Mouse (Mus musculus) liver, embryonic 16.5 days (tissue): ENCODE measurements at regions not wholly inside any gene's neighbourhood (a gene's known extent, or its start where the extent isn't known, plus 50 kb on each side); places are given as distances from the start of the nearest gene placed in this dataset.

Experiments used
- ATAC-seq: fragments of 200-750 bp; cut with Nextera tagmentation; 2 replicates; pipeline ENCODE4 v1.8.0; 2017; ENCODE audit warnings: low read depth, mild to moderate bottlenecking, moderate number of reproducible peaks, moderate library complexity
- H3K27ac ChIP-seq: fragments of 300-500 bp; sonication (generic); 2 replicates; pipeline ENCODE4 v1.5.1; 2014; ENCODE audit warnings: mild to moderate bottlenecking, low read length
- H3K27me3 ChIP-seq: fragments of 300-500 bp; sonication (generic); 2 replicates; pipeline ENCODE4 v1.6.1; 2014; ENCODE audit warnings: low read depth, low read length, mixed read lengths; ENCODE audit not compliant: control insufficient read depth, insufficient read depth
- H3K36me3 ChIP-seq: fragments of 300-500 bp; sonication (generic); 2 replicates; pipeline ENCODE4 v1.6.1; 2014; ENCODE audit warnings: mild to moderate bottlenecking; ENCODE audit not compliant: control insufficient read depth, insufficient read depth
- H3K4me1 ChIP-seq: fragments of 300-500 bp; sonication (generic); 2 replicates; pipeline ENCODE4 v1.6.1; 2014; ENCODE audit warnings: low read depth, low read length, mixed read lengths; ENCODE audit not compliant: control insufficient read depth
- H3K4me2 ChIP-seq: fragments of 300-500 bp; sonication (generic); 2 replicates; pipeline ENCODE4 v1.6.1; 2014; ENCODE audit warnings: low read depth, low read length, mixed read lengths
- H3K4me3 ChIP-seq: fragments of 300-500 bp; sonication (generic); 2 replicates; pipeline ENCODE4 v1.5.1; 2014; ENCODE audit warnings: low read depth, mild to moderate bottlenecking, low read length
- H3K9ac ChIP-seq: fragments of 300-500 bp; sonication (generic); 2 replicates; pipeline ENCODE4 v1.6.1; 2014; ENCODE audit warnings: low read depth, low read length
- H3K9me3 ChIP-seq: fragments of 300-500 bp; sonication (generic); replicated peaks from 2 replicates; pipeline ENCODE4 v1.6.1; 2016; ENCODE audit warnings: low read length; ENCODE audit not compliant: control insufficient read depth
- WGBS: fragments of 180-500 bp; shearing (Covaris S2); extraction: QIAGEN DNeasy Blood & Tissue Kit; methylation state at CpG from one replicate; pipeline ENCODE4 v1.1.7; 2014; ENCODE audit not compliant: insufficient replicate concordance; 5-methylcytosine and 5-hydroxymethylcytosine counted together

GRCm38 (mm10) chr1:161601167-161601566, 106.7 kb downstream of the Tnfsf18 start:
- H3K4me3 ChIP-seq = no peak overlapping the region
- WGBS = 66% methylated on average over 2 of the region's 2 CpGs
- ATAC-seq = no peak
- no peaks in the 10 kb centered on the region for H3K36me3 ChIP-seq
- H3K4me1 ChIP-seq = no peaks in the 10 kb centered on the region
- H3K4me2 ChIP-seq = no peak overlapping the region
- H3K9ac ChIP-seq = no peak overlapping the region
- H3K27me3 ChIP-seq = no peaks in the 10 kb centered on the region
- no peak overlapping the region for H3K27ac ChIP-seq
- no peaks in the 10 kb centered on the region for H3K9me3 ChIP-seq

- Histone ChIP-seq H3K9me3 (no peaks in the 10 kb centered on the region), H3K36me3 (no peaks in the 10 kb centered on the region), H3K9ac (no peak overlapping the region), H3K4me1 (no peaks in the 10 kb centered on the region), H3K4me3 (no peak overlapping the region), H3K27me3 (no peaks in the 10 kb centered on the region), H3K27ac (no peak overlapping the region), H3K4me2 (no peak overlapping the region)
- WGBS = 61% methylated on average over 3 of the region's 3 CpGs
- ATAC-seq = no peak
Observed at GRCm38 (mm10) chr1:161598167-161598566, 103.7 kb downstream of the Tnfsf18 start.

- no peaks in the 10 kb centered on the region for H3K4me1 ChIP-seq
- H3K36me3 ChIP-seq = no peaks in the 10 kb centered on the region
- ATAC-seq = no peak
- no peak overlapping the region for H3K4me3 ChIP-seq
- H3K27me3 ChIP-seq = no peaks in the 10 kb centered on the region
- H3K4me2 ChIP-seq = no peak overlapping the region
- 59% methylated on average over 1 of the region's 1 CpGs for WGBS
- H3K27ac ChIP-seq = no peak overlapping the region
- H3K9ac ChIP-seq = no peak overlapping the region
- no peaks in the 10 kb centered on the region for H3K9me3 ChIP-seq
Observed at GRCm38 (mm10) chr1:161576530-161576929, 82.1 kb downstream of the Tnfsf18 start.

GRCm38 (mm10) chr1:161575939-161576338, 81.5 kb downstream of the Tnfsf18 start:
- Histone ChIP-seq H3K4me3 (no peak overlapping the region), H3K27ac (no peak overlapping the region), H3K4me1 (no peaks in the 10 kb centered on the region), H3K36me3 (no peaks in the 10 kb centered on the region), H3K4me2 (no peak overlapping the region), H3K9ac (no peak overlapping the region), H3K27me3 (no peaks in the 10 kb centered on the region), H3K9me3 (no peaks in the 10 kb centered on the region)
- 60% methylated on average over 7 of the region's 7 CpGs for WGBS
- ATAC-seq = no peak

- Histone ChIP-seq H3K4me1 (no peaks in the 10 kb centered on the region), H3K9ac (no peak overlapping the region), H3K36me3 (no peaks in the 10 kb centered on the region), H3K27me3 (no peaks in the 10 kb centered on the region), H3K4me3 (no peak overlapping the region), H3K27ac (no peak overlapping the region), H3K9me3 (no peaks in the 10 kb centered on the region), H3K4me2 (no peak overlapping the region)
- WGBS = 63% methylated on average over 5 of the region's 5 CpGs
- ATAC-seq = no peak
Observed at GRCm38 (mm10) chr1:161575171-161575570, 80.7 kb downstream of the Tnfsf18 start.

GRCm38 (mm10) chr1:161570762-161571161, 76.3 kb downstream of the Tnfsf18 start:
- Histone ChIP-seq H3K27me3 (no peaks in the 10 kb centered on the region), H3K4me1 (no peaks in the 10 kb centered on the region), H3K9me3 (no peaks in the 10 kb centered on the region), H3K4me2 (no peak overlapping the region), H3K36me3 (no peaks in the 10 kb centered on the region), H3K4me3 (no peak overlapping the region), H3K27ac (no peak overlapping the region), H3K9ac (no peak overlapping the region)
- WGBS = 55% methylated on average over 3 of the region's 3 CpGs
- no peak for ATAC-seq

- Histone ChIP-seq H3K27me3 (no peaks in the 10 kb centered on the region), H3K4me3 (no peak overlapping the region), H3K4me2 (no peak overlapping the region), H3K9ac (no peak overlapping the region), H3K9me3 (no peaks in the 10 kb centered on the region), H3K27ac (no peak overlapping the region), H3K4me1 (no peaks in the 10 kb centered on the region), H3K36me3 (no peaks in the 10 kb centered on the region)
- no peak for ATAC-seq
Observed at GRCm38 (mm10) chr1:161567826-161568225, 73.4 kb downstream of the Tnfsf18 start.

- no peak overlapping the region for H3K4me2 ChIP-seq
- no peaks in the 10 kb centered on the region for H3K36me3 ChIP-seq
- no peak for ATAC-seq
- H3K9me3 ChIP-seq = no peaks in the 10 kb centered on the region
- 32% methylated on average over 3 of the region's 3 CpGs for WGBS
- no peak overlapping the region for H3K27ac ChIP-seq
- no peak overlapping the region for H3K4me3 ChIP-seq
- no peaks in the 10 kb centered on the region for H3K4me1 ChIP-seq
- no peak overlapping the region for H3K9ac ChIP-seq
- H3K27me3 ChIP-seq = no peaks in the 10 kb centered on the region
Observed at GRCm38 (mm10) chr1:161560368-161560767, 65.9 kb downstream of the Tnfsf18 start.
